Mouse (Mus musculus) activated CD4-positive, CD25-positive, alpha-beta regulatory T cell, adult 4 months (primary cell): Measurements from ENCODE around the gene Frmd8. TPM values are rescaled to one million over a fixed set of nuclear protein-coding genes. Genes with fewer than 3 reads are reported as not detected.
A peak's percentile ranks its signal among the peaks of the same experiment; 100 is the strongest.

Experiments
- ATAC-seq: one replicate; pipeline ENCODE4 v1.8.0; 2017
- polyA plus RNA-seq, 2 experiments: library from polyadenylated mRNA; unstranded; fragments of 100-300 nt; shearing (Covaris generic); gene quantifications; one replicate each; pipeline ENCODE4 v1.2.1; 2017

The Frmd8 gene
- polyA plus RNA-seq = 10 to 100 TPM; 70.6 to 78.6 TPM

- peak; percentile 62 for ATAC-seq
Observed at GRCm38 (mm10) chr19:5874969-5875480, at the start of gene Frmd8. Frmd8 (minus strand) TSS chr19:5875274.

DNA sequence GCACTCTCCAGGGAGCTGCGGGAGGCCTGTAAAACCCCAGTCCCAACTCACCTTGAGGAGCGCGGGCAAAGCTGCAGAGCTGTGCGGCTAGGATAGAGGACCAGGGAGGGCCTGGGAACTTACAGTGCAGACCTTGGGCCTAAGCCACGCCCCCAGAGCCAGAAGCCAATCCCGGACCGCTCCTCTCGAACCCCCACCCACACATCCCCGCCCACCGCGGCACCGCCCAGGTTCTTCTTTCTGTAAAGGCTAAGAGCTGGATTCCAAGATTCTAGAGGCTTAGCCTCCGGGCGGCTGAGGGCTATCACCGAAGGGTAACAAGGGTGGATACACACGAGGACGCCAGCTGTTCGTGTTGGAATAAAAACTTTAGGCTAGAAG lies 49.6 kb upstream of the Frmd8 start, which contains the start of gene Cdc42ep2:
Gene Cdc42ep2, minus strand, starts transcription at position 104 of the 381 bp plus-strand sequence.
- ATAC-seq = peak; percentile 87

GRCm38 (mm10) chr19:5923990-5924712 lies 49.1 kb upstream of the Frmd8 start:
- peak; percentile 40 for ATAC-seq

DNA sequence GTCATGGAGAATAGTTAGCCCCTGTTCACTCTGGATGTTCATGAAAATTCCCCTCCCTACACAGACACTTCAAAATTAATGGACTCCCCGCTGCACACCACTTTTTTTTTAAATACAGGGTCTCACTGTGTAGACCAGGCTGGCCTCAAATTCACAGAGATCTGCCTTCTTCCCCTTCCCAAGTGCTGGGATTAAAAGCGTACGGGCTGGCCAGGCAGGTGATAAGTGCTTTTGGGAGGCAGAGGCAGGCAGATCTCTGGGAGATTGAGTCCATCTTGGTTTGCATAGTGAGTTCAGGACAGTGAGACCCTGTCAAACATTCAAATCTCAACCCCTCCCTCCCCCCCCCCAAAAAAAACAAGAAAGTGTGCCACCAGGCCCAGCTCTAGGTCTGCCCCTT lies 47.9 kb upstream of the Frmd8 start:
- ATAC-seq = no peak

DNA sequence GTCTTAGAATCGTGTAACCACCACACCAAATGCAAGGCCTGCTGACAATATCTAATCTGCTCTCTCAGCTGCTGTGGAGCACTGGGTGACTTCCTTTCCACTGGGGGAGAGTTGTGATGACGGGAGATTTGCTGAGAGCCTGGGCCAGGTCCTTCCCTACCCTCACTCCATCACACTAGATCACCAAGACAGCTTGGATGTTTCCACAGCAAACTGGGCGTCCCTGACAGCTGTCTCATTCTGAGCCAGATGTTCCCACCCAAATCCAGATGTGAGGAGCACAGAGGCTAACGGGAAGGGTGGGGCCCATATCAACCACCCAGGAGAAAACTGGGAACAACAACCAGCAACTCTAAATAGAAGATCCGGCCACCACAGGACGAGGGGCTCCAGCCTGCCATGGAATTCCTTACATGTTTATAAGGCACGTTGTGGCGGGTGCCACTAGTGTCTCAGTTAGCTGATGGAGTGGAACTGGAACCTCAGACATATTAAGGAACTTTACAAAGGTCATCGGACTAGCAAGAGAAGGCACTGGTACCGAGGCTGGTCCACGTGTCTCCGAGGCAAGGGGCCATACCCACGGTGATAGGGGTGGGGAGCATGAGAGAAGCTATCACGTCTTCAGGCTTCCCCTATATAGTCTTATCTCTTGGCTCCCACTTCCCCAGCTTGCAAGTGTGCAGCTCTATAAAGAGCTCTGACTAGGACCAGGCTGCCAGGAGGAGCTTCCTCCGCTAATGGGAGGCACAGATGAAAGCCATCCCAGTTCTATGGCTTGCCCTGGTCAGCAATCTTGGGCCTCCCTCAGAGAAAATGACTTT lies 47.3 kb upstream of the Frmd8 start:
- ATAC-seq = no peak

DNA sequence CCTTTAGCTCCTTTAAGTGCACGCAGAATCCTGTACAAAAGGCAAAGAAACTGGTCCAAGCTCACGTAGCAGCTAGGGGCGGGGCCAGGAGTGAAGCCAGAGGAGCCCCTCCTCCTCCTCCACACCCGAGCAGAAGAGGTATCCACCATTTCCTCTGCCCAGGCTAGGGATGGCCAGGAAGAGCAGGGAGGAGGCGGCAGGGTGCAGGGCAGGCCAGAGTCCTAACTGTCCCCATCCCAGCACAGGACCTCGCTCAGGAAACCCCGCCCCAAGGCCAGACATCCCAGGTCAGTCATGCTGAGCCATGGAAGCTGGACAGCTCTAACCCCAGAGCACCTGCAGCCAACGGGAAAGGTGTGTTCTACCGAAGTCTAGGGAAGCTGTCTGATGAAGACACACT lies 46.6 kb upstream of the Frmd8 start:
- ATAC-seq = no peak

- no peak for ATAC-seq
Observed at GRCm38 (mm10) chr19:5913007-5913719, 38.1 kb upstream of the Frmd8 start, which contains the start of gene Dpf2. Dpf2 (minus strand) TSS chr19:5913010.

DNA sequence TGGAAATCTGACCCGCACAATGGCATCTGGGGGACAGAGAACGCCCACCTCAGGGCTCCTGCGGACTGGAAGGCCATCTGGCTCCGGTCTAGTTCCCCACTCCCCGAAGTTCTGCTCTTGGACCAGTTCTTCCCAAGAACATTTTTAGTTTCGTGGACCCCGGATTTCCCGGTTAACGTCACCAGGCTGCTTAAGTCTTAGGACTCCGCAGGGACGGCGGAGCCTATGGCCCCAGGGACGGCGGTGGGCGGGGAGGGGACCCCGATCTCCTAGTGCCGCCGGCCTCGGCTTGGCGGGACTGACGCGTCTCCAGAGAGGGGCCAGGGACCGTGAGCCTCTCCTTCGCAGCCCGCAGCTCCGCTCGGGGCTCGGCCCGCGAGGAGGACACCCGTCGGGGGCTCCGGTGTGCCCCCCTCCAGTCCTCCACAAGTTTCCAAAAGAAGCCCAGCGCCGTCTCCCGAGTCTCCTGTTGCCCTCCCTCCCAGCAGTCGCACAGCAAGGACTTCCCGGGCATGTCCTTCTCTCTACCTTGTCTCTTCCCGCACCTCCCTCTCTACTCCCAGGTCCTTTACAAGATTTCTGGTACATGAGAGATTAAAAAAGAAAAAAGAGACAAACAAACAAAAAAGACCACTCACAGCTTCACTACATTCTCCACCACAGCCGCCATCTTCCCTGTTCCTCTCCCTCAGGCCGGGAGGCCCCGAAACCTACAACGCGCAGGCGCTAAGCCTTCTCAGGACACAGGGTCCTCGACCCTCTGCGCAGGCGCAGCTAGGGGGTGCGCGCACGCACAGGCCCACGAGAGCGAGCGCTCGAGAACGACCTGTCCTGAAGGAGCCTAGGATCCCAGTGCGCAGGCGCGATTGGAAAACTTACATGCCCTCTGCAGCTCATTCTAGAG lies 37.3 kb upstream of the Frmd8 start:
- peak; percentile 89 for ATAC-seq

DNA sequence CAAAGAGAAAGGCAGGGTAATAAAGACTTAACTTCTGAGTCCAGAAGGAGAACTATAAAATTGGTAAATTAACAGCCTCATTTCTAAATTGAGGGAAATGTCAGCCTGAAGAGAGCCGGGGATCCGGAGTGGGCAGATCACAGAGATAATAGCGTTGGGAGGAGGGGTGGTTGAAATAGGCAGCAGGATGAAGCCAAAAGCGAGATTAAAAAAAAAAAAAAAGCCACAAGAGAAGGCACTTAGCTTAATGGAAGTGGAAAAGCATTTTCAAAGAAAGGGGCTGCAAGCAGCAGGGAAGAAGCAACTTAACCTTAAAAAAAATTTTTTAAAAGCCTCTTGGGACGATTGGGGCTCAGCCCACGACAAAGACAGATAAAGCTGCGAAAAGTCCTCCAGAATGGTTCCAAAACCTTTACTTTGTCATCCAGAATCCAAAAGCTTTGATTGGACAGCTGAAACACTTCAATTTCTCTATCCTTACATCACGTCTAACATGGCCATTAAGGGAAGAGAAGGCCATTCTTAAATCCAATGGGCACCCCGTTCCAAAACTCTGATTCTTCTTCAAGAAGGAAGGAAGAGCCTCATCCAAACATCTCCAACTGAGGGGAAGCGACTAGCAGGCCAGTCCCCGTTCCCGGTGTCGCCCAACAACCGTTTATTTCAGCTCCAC lies 36.5 kb upstream of the Frmd8 start:
- ATAC-seq = no peak

- ATAC-seq = no peak
Observed at GRCm38 (mm10) chr19:5910221-5910620, 35.1 kb upstream of the Frmd8 start.

- no peak for ATAC-seq
Observed at GRCm38 (mm10) chr19:5907275-5907674, 32.2 kb upstream of the Frmd8 start.

DNA sequence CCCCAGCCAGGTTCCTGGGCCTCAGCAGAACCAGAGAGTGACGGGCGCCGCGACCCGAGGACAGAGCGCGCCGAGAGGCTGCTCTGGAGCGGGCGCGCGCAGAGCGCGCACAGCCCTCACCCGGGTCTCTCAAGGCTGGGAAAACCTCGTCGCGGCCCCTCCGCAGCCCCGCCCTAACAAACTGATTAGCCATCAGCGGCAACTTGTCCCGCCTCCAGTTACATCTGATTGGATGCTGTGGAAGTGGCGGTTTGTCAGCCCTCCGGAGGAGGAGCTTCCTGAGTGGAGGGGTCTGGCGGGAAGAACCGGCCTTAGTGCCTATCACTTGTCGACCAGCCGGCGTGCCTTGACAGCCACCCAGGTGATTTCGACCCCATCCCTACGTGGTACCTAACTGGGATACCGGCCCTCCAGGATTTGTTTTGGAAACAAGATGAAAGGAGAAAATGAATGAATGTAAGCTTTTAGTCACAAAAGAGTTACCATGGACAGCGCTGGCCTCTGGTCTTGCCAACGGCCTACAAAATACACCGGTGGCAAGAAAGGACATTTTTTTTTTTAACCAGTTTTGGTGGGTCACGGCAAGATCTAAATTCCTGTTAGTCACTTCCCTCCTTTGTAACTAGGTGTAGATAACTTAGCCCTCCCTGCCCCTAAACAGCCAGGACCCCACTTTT lies 19.1 kb upstream of the Frmd8 start, which contains the start of gene Tigd3:
Gene Tigd3, minus strand, starts transcription at position 148 of the 677 bp plus-strand sequence.
- peak; percentile 95 for ATAC-seq

DNA sequence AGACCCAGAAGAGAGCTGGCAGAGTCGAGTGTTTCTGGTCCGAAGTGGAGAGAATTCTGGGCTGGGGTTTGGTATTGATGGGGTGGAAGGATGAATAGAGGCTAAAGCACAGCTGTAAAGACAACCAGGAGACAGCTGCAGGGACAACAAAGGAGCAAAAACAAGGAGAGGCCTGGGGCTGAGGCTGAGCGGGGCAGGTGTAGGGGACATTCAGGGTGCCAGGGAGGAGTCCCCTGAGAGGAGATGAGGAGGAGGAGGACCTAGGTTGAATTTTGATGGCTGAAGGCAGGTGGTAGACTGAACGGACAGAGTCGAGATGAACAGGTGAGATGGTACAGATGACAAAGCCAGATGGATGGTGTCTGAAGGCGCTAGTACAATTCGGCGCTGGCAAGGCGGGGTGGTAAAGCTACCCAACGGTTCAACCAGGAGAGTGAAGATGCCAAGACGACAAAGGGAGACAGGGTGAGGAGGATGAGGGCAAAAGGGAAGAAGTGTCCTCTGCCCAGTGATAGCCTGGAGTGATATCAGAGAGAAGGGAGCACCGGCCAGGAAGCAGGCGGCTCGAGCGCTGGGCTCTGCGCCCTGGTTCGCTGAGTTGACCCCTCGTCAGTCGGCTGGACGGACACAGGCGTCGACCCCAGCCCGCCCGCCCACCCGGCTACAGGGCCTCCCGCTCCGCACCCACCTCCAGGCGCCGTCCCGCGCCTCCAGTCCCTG lies 18.4 kb upstream of the Frmd8 start:
- no peak for ATAC-seq

DNA sequence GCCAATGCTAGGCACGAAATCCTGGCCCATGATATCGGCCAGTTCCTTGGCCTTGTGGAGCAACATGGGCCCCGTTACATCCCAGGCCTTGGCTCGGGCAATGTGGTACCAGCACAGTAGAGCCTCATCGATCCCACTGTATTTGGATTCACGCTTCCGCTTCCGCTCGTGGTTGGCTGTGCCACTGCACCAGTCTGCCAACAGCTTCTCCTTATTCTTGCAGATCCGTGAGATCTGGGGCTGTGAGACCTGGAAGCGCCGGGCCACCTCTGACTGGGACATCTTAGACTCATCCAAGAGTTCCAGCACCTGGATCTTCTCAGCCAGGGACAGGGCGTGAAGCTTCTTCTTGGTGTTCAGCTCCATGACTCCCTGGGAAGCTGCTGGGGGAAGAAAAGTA lies 17.7 kb upstream of the Frmd8 start:
- no peak for ATAC-seq

GRCm38 (mm10) chr19:5892262-5892661 lies 17.2 kb upstream of the Frmd8 start:
- ATAC-seq = no peak

DNA sequence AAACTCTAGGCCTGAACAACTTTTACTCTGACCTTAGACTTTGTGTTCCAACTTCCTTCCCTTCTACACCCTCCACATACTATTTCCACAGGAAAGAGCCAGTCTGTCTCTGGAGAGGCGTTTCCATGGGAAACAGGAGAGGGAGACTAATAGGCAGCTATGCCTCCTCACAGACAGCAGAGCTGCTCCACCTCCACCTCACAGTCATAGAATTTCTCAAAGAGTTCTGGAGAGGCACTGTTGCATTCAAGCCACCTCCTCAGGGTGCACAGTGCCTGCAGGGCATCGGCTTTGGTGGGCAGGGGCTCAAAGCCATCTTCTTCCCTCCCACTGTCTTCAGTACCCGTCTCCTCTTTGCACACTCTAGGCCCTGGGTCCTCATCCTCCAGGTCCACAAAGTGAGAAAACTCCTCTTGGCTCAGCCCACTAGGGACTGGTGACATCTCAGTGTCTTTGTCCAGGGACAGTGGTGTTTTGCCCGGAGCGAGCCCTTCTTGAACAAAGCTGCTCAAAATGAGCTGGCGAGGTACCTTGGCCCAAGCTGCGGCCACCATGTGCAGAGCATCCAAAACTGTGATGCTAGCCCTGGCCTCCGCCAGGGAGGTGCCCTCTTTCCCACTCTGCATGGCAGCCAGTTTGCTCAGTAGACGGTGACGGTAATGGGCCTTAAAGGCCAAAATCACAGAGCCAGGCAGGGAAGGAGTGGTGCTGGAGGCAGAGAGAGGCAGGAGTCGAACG lies 16.6 kb upstream of the Frmd8 start:
- no peak for ATAC-seq

GRCm38 (mm10) chr19:5889211-5889610 lies 14.1 kb upstream of the Frmd8 start:
- ATAC-seq = no peak

DNA sequence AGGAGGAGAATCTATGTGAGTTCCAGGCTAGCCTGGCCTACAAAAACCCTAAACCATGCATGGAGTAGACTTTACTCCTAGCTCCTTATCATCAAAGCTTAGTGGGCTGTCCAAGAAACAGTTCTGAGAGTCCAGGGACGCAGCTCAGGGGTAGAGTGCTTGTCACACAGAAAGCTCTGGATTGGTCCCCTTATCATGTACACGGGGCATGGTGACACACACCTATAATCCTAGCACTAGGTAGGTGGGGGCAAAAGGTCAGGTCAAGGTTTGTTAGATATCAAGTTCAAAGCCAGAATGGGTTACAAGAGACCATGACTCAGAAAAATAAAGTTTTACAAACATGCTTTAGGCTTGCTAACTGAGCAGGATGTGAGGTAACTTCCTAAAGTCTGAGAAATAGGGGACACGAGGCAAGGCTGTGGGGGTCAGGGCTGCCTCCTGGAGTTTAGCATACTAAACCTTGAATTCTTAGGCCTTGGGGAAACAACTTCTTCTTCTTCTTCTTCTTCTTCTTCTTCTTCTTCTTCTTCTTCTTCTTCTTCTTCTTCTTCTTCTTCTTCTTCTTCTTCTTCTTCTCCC lies 12.3 kb upstream of the Frmd8 start:
- no peak for ATAC-seq

DNA sequence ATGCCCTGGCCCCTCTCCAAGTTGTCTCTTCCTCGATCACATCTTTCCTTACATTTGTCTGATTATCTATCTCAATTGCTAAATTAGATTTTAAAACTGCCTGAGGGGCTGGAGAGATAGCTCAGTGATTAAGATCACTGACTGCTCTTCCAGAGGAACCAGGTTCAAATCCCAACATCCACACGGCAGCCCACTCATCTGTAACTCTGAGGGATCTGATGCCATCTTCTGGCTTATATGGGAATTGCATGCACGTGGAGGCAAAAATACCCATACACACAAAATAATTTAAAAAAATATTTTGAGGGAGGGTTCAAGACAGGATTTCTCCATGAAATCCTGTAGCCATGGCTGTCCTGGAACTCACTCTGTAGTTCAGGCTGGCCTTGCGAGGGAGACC lies 10.8 kb upstream of the Frmd8 start:
- no peak for ATAC-seq
